Mouse (Mus musculus) urinary bladder, adult 18-20 months (tissue): ENCODE results near the gene Acap2.

ENCODE experiments used
- DNase-seq, 2 experiments: peaks; one replicate each; pipeline ENCODE4 v3.0.0; 2022; ENCODE audit warnings: low spot score in 2 of 2, mixed read lengths in 2 of 2

Acap2 gene

GRCm38 (mm10) chr16:31081891-31082290, 119.2 kb downstream of the Acap2 start:
- DNase-seq, result no peak

- peak; percentile 89 to 90 for DNase-seq
These were observed 119.8 kb downstream of the Acap2 start, which contains the start of gene Xxylt1 for GRCm38 (mm10) chr16:31081125-31081664. Gene Xxylt1 (minus strand): TSS chr16:31081432.

- peak; percentile 59 to 70 for DNase-seq
These were observed 120.4 kb downstream of the Acap2 start for GRCm38 (mm10) chr16:31080573-31081051.

- no peak for DNase-seq
These were observed 123.6 kb downstream of the Acap2 start for GRCm38 (mm10) chr16:31077396-31077795.

- no peak for DNase-seq
These were observed 124.6 kb downstream of the Acap2 start for GRCm38 (mm10) chr16:31076436-31076835.

- DNase-seq, result no peak
These were observed 126.6 kb downstream of the Acap2 start for GRCm38 (mm10) chr16:31074324-31074908.

GRCm38 (mm10) chr16:31071731-31072130, 129.3 kb downstream of the Acap2 start:
- no peak for DNase-seq

GRCm38 (mm10) chr16:31070358-31071133, 130.5 kb downstream of the Acap2 start:
- DNase-seq, result peak; percentile 64 to 84

GRCm38 (mm10) chr16:31069211-31070166, 131.6 kb downstream of the Acap2 start:
- no peak for DNase-seq

GRCm38 (mm10) chr16:31068280-31068679, 132.8 kb downstream of the Acap2 start:
- peak in 1 of 2 experiments; percentile 13 for DNase-seq

- no peak for DNase-seq
These were observed 134.5 kb downstream of the Acap2 start for GRCm38 (mm10) chr16:31066344-31067098.

- no peak for DNase-seq
These were observed 136.3 kb downstream of the Acap2 start for GRCm38 (mm10) chr16:31064782-31065181.

GRCm38 (mm10) chr16:31062918-31063317, 138.1 kb downstream of the Acap2 start:
- DNase-seq, result no peak

- DNase-seq, result no peak
These were observed 139.7 kb downstream of the Acap2 start for GRCm38 (mm10) chr16:31061246-31061880.

- DNase-seq, result no peak
These were observed 140.3 kb downstream of the Acap2 start for GRCm38 (mm10) chr16:31060714-31061113.

- DNase-seq, result no peak
These were observed 140.8 kb downstream of the Acap2 start for GRCm38 (mm10) chr16:31060226-31060625.

- DNase-seq, result no peak
These were observed 141.3 kb downstream of the Acap2 start for GRCm38 (mm10) chr16:31059730-31060129.

- DNase-seq, result no peak
These were observed 148.2 kb downstream of the Acap2 start for GRCm38 (mm10) chr16:31052812-31053211.

GRCm38 (mm10) chr16:31052177-31052726, 148.8 kb downstream of the Acap2 start:
- no peak for DNase-seq

- no peak for DNase-seq
These were observed 150.3 kb downstream of the Acap2 start for GRCm38 (mm10) chr16:31050701-31051100.
